Mouse (Mus musculus): ENCODE data around the gene Lime1. TPM values are rescaled to one million over a fixed set of nuclear protein-coding genes. Genes with fewer than 3 reads are reported as not detected.
A peak's percentile ranks its signal among the peaks of the same experiment; 100 is the strongest.

Lime1 gene
- total RNA-seq (2021) = 1 to 10 TPM; 5.8 to 9.7 TPM
- long read RNA-seq, experiment 1 = 0 reads
- long read RNA-seq, experiment 2 = 0 reads

- DNase-seq = no peak
Observed at GRCm38 (mm10) chr2:181379778-181380177, at the start of gene Lime1. Gene Lime1, plus strand, starts transcription at chr2:181380078.

GRCm38 (mm10) chr2:181332542-181332941 is 47.3 kb upstream of the Lime1 start:
- DNase-seq = no peak

GRCm38 (mm10) chr2:181334023-181334422 is 45.9 kb upstream of the Lime1 start:
- DNase-seq = peak; percentile 63

- no peak for DNase-seq
Observed at GRCm38 (mm10) chr2:181340426-181340825, 39.5 kb upstream of the Lime1 start.

DNA sequence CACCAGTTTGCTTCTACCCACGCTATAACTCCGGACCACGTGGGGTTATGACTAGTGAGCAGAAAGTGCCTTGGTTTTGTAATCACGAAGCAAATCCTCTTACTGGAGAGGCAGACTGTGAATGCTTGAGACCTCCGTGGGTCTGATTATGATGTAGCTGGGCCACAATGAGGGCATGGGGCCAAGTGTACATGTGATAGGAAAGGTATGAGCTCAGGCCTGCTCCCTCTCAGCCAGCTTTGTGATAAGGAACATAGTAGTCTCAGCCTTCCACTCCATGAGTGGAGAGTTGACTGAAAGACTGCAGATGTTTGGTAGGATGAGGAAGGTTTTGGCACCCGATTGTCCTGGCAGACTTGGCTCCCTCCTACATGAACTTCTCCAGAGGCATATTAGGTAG is 37.1 kb upstream of the Lime1 start:
- no peak for DNase-seq

- DNase-seq = no peak
Observed at GRCm38 (mm10) chr2:181356780-181357179, 23.1 kb upstream of the Lime1 start.

DNA sequence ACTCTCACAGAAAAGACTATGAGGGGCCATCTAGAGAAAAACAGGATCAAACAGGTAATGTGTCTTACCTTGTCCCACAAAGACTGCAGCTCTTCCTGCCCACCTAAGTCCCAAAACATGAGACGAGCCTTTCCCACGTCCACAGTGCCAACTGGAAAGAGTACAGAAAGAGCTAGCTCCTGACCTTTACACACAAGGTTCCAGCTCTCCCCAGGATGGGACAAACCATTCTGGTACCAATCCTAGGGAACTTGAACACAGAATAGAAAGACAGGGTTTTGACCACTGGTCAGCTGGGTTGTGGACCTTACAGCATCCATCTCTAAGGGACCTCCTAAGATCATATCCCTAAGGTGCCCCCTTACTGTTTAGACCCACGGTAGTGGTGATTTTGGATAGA is 15.9 kb upstream of the Lime1 start:
- no peak for DNase-seq

DNA sequence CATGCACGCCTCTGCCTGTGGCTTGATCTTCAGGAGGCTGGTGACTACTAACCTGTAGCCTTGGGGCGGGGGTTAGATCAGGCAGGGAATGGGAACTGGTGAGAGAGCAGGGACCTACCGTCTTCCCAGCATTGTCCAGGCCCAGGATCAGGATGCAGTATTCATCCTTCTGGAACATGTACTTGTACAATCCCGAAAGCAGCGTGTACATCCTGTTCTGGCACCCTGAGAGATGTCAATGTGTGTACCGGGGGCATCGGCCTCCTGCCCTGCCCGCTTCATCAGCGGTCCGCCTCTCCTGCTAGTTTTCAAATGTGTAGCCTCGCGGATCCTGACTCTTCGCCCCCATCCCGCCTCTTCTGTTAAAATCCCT is 15.4 kb upstream of the Lime1 start:
- no peak for DNase-seq

- peak; percentile 89 for DNase-seq
Observed at GRCm38 (mm10) chr2:181364860-181365596, 14.8 kb upstream of the Lime1 start, which contains the start of the genes Zgpat and Arfrp1. Gene Zgpat, plus strand, starts transcription at chr2:181364928. Gene Arfrp1, minus strand, starts transcription at chr2:181365404.

DNA sequence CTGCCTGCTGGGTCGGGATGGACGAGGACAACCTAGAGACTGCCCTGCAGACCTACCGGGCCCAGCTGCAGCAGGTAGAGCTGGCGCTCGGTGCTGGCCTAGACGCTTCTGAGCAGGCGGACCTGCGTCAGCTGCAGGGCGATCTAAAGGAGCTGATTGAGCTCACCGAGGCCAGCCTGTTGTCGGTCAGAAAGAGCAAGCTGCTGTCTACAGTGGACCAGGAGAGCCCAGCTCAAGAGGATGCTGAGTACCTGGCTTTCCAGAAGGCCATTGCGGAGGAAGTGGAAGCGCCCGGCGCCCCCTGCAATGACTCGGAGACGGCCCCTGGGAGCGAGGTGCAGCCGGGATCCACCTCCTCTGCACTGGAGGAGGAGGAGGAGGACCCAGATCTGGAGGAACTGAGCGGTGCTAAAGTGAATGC is 14.2 kb upstream of the Lime1 start:
- peak; percentile 29 for DNase-seq

DNA sequence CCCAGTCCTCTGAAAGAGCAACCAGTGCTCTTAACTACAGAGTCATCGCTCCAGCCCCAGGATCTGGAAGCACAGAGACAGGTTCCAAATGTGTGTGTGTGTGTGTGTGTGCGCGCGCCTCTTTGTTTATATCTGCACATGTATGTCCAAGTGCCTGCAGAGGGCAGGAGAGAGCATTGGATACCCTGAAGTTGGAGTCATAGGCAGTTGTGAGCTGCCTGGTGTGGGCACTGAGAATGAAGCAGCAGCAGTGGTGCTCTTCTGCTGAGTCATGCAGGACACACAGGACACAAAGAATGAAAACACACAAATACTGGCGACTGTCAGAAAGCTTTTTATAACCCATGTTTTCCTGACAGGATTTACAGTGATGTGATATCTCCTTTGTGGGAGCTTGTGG is 9.9 kb upstream of the Lime1 start:
- DNase-seq = no peak

- no peak for DNase-seq
Observed at GRCm38 (mm10) chr2:181375787-181376186, 4.1 kb upstream of the Lime1 start.

DNA sequence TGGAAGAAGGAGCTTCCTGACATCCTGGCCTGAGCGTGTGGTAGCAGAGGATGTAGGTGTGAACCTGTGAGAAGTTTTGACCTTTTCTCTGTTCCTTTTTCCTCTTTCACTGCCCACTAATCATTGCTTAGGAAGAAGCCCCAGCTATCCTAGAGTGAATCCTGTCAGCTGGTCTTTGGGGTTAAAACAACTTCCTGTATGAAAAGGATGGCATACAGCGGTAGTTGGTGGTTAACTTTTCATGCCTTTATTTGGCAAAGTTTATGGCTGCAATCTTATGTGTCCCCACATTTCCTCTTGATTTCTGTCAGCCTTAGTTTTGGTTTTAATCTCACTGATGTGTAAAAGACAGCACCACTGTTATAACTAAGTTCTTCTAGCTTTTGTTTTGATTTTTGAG is 2.6 kb upstream of the Lime1 start:
- DNase-seq = no peak

DNA sequence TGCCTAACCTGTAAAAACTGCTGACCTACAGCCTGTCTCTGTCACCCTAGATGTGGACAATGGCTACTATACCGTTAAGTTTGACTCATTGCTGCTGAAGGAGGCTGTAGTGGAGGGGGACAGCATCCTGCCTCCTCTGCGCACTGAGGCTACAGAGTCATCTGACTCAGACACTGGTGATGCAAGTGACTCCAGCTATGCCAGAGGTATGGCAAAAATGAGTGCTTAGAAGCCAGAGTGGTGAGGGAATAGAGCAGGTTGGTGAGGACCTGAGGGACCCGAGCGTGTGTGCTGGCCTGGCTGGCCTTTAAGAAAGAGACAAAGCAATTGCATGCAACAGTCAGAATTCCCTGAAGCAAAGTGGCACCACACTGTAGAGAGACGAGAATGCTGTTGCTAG is 1.2 kb upstream of the Lime1 start:
- no peak for DNase-seq

DNA sequence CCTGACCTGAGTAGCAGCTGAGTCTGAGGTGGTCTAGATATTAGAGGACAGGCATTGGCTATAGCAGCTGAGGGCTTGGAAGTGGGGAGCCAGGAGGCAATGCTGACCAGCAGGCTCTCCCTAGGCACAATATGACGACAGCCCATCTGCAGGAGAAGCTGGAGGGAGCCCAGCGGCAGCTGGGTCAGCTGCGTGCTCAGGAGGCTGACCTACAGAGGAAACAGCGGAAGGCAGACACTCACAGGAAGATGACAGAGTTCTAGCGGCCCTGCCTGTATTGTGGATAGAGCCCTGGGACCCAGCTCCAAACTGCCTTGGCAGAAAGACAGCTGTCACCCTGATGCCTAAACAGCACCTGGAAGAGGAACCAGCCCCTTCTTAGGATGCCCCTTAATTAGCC is 373 bp downstream of the Lime1 start:
- no peak for DNase-seq

- no peak for DNase-seq
Observed at GRCm38 (mm10) chr2:181381107-181381506, 1.2 kb downstream of the Lime1 start.

DNA sequence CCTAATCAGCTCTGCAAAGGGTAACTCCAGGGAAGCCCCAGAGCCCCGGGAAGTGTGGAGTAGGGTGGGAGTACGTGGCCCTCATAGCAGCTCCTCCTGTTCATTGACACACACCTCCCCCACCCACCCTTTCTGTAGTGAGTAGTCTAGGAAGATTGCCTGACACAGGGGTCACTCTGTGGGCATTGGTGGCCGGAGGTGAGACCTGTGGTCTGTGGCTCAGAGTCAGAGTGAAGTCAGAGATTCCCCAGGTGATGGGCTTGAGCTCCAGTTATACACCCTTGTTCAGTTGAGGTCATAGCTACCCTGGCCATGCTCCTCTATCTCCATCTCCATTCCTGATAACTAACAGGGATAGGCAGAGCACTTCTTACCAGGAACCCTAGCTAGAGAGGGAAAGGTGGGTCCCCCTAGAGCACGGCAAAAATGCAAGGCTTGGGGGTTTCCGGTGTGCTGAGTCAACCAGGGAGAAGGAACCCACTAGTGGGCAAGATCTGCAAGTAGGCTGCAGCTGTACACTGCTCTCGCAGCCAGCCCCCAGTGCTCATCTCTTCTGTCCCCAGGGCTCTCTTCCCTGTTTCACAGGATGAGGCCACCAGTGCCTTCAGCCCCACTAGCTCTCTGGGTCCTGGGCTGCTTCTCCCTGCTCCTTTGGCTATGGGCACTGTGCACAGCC is 1.9 kb downstream of the Lime1 start:
- no peak for DNase-seq

DNA sequence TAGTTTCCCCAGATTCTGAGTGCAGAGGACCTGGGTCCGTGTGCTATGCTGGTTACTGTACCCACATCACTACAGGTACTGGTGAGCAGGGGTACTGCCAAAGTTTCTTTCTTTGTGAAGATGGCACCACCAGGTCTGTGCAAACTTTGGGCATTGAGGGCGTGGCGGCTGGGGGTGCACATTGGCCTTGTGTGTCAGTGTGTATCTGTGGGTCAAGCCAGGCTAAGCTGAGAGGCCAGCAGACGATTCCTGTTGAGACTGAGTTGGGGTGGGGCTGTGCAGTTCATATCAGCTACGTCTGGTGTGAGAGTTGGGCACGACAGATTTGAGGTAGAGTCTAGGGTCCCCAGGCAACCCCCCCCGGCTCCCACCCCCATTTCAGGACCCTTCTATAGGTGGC is 4.6 kb downstream of the Lime1 start:
- DNase-seq = no peak

- peak; percentile 77 for DNase-seq
Observed at GRCm38 (mm10) chr2:181384919-181385391, 5.1 kb downstream of the Lime1 start.

- DNase-seq = peak; percentile 72
Observed at GRCm38 (mm10) chr2:181385885-181386284, 6.0 kb downstream of the Lime1 start.

DNA sequence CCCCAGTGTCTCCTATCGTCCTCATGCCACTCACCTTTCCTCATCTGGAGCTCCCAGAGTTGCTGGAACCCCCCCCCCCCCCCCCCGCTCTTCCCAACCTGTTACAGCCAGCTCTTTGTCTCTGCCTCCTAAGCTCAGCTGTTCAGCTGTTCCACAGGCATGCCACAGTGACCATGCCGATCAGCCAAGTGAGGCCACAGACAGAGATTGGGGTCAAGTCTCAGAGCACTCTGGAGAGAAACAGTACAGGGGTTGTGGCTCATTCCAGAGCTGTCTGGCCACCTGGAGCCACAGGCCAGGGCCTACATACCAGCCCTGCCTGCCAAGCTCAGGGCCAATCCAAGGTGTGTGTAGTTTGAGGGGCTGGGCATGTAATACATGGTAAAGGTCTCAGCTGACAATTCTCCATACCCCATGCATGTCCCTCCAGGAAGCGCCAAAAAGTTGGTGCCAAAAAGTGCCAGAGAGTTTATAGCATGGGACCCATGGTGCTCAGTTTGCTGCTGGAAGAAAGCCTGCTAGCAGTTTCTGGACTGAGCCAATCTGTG is 6.9 kb downstream of the Lime1 start:
- DNase-seq = no peak

DNA sequence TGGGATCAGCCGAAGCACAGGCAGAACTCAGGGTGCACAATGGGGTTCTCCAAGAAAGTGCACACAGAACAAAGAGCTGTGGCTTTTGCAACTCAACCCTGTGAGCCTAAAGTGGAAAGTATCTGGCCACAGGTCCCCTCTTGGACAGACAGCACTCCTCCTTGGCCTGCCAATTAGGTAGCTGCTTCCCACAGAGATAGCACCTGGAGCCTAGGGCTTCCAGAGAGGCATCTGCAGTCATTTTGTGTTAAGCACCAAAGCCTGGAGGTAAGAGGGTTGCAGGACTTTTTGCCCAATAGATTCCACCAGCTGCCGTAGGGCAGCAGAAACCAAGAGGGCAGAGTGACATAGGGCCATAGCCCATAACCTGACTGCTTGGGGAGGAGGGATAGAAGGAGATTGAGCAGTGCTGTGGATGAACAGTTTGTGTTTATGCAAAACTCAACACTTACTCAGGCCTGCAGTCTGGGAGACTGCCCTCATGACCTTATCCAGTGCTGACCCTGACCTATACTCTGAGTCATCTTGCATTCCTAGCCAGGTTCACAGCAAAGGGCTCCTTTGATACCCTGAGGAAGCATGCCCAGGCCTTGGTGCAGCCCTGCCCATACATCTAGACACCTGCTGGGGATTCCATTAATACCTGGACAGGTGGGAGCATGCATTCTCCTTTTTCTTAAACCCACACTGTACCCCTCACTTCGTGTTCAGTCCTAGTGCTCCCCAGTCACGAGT is 10.4 kb downstream of the Lime1 start:
- no peak for DNase-seq

DNA sequence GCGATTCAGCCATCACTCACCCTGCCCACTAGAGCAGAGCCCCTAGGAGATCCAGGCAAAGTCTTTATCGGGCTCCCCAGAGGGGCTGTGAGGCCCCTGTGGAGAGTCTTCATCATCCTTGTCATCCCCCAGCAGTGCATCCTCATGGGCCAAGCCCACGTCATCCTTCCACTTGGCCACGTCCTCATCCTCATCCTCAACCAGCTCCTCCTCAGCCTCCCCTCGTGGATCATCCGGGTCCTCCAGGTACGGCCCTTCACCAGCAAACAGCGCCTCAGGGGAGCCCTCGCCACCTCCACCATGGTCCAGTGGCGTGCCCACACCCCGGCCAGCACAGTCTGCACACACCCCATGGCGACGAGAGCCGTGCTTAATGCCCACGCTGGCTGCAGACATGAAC is 11.1 kb downstream of the Lime1 start:
- DNase-seq = no peak
